Mouse (Mus musculus) liver, postnatal 0 days (tissue): ENCODE data around the gene Jade1. TPM values are rescaled to one million over a fixed set of nuclear protein-coding genes. Genes with fewer than 3 reads are reported as not detected.
A peak's percentile ranks its signal among the peaks of the same experiment; 100 is the strongest.

Experiments used
- ATAC-seq: fragments of 200-750 bp; cut with Nextera tagmentation; 2 replicates; pipeline ENCODE4 v1.8.0; 2017; ENCODE audit warnings: mild to moderate bottlenecking, moderate library complexity
- DNase-seq: peaks from one replicate; pipeline ENCODE4 v3.0.0-alpha.2; 2016
- H3K27ac ChIP-seq: fragments of 300-500 bp; sonication (generic); 2 replicates; pipeline ENCODE4 v1.5.1; 2014; ENCODE audit warnings: antibody characterized with exemption, moderate library complexity, mild to moderate bottlenecking, low read depth
- H3K27me3 ChIP-seq: fragments of 300-500 bp; sonication (generic); 2 replicates; pipeline ENCODE4 v1.6.1; 2014; ENCODE audit warnings: low read length, control low read depth, mixed read lengths; ENCODE audit not compliant: insufficient read depth
- H3K36me3 ChIP-seq: fragments of 300-500 bp; sonication (generic); replicated peaks from 2 replicates; pipeline ENCODE4 v1.6.1; 2014; ENCODE audit warnings: mild to moderate bottlenecking, control low read depth, low read length, moderate library complexity, mixed read lengths; ENCODE audit not compliant: insufficient read depth
- H3K4me1 ChIP-seq: fragments of 300-500 bp; sonication (generic); 2 replicates; pipeline ENCODE4 v1.6.1; 2014; ENCODE audit warnings: antibody characterized with exemption, mild to moderate bottlenecking, control low read depth; ENCODE audit not compliant: insufficient read depth
- H3K4me2 ChIP-seq: fragments of 300-500 bp; sonication (generic); 2 replicates; pipeline ENCODE4 v1.6.1; 2014; ENCODE audit warnings: low read depth, mild to moderate bottlenecking, low read length, moderate library complexity, mixed read lengths
- H3K4me3 ChIP-seq: fragments of 300-500 bp; sonication (generic); 2 replicates; pipeline ENCODE4 v1.5.1; 2014; ENCODE audit warnings: low read depth, low read length
- H3K9ac ChIP-seq: fragments of 300-500 bp; sonication (generic); replicated peaks from 2 replicates; pipeline ENCODE4 v1.6.1; 2014; ENCODE audit warnings: mild to moderate bottlenecking, moderate library complexity
- H3K9me3 ChIP-seq: fragments of 300-500 bp; sonication (generic); 2 replicates; pipeline ENCODE4 v1.6.1; 2016; ENCODE audit warnings: mild to moderate bottlenecking, control low read depth, low read length, mixed read lengths
- CTCF ChIP-seq: sonication (generic); IDR thresholded peaks from 2 replicates; pipeline ENCODE4 v1.5.1; 2016; ENCODE audit warnings: antibody characterized with exemption, low read depth
- EP300 ChIP-seq: IDR thresholded peaks from 2 replicates; pipeline ENCODE4 v1.6.1; 2016; ENCODE audit warnings: antibody characterized with exemption, low read depth, mild to moderate bottlenecking
- WGBS: fragments of 180-500 bp; shearing (Covaris S2); extraction: QIAGEN DNeasy Blood & Tissue Kit; methylation state at CpG from one replicate; pipeline ENCODE4 v1.1.7; 2014; ENCODE audit not compliant: insufficient replicate concordance; 5-methylcytosine and 5-hydroxymethylcytosine counted together
- polyA plus RNA-seq: library from polyadenylated mRNA; unstranded; fragments of >200 nt; fragmentation: Nextera tagmentation; extraction: Ambion mirVana; gene quantifications from 2 replicates; pipeline ENCODE4 v1.2.1, GENCODE M21; 2015

Jade1 gene
- polyA plus RNA-seq, 1 experiment from 2014 or later: 7.2 TPM

DNA sequence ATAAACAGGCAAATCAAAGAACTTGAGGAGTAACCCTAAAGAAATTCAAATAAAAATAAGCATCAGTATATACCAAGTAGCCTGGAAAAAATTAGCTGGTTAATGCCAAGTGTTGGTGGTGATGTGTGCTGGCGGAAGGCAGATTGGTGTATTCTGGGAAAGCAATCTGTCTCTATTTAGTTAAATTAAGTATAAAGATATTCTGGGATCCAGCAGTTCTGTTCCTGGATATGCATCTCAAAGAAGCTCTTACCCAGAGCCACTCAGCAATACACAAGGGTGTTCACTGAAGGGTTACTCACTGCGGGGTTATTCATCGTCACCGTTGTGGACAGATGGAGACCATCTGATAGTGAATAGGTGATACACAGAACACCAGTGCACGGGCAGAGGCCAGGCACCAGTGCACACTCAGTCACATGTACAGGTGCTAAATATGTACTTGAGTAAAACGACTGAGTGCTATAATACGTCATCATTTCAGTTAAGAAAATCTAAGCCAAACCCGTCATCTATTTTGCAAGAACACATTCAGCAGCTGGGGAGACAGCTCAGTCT is 38.5 kb upstream of the Jade1 start:
- 0 out of 2 replicates have a peak, but pooled peaks cover 6% of the 10 kb centered on the region for H3K4me1 ChIP-seq
- no peak overlapping the region for H3K4me3 ChIP-seq
- H3K9ac ChIP-seq: no peak overlapping the region
- WGBS: 79% methylated on average over 8 of the region's 8 CpGs
- no peak overlapping the region for H3K27ac ChIP-seq
- ATAC-seq (no peak), DNase-seq (no peak)
- no peaks in the 10 kb centered on the region for H3K9me3 ChIP-seq
- H3K36me3 ChIP-seq: no peaks in the 10 kb centered on the region
- H3K27me3 ChIP-seq: no peaks in the 10 kb centered on the region
- TF ChIP-seq EP300 (no peak), CTCF (no peak)
- H3K4me2 ChIP-seq: no peak overlapping the region

DNA sequence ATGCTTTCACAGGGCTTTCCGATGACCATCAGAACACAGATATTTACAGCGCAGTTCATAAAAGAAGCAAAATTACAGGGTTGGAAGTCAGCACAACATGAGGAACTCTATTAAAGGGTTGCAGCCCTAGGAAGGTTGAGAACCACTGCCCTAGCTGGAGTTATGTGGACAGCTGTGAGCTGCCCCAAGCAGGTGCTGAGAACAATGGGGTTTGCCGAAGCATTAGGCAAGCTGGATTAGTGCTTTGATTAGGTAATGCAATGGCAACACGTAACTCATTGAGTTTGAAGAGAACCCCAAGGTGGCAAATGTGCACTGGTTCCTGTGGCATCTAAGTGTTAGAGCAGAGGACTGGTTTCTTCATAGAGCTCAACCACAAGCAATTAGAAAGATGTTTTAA is 34.6 kb upstream of the Jade1 start:
- Histone ChIP-seq H3K27ac (no peak overlapping the region), H3K36me3 (no peaks in the 10 kb centered on the region), H3K4me2 (no peak overlapping the region), H3K4me3 (no peak overlapping the region), H3K9ac (no peak overlapping the region), H3K4me1 (peaks cover 3% of the 10 kb centered on the region; the same call in 1 of the 2 replicates), H3K27me3 (no peaks in the 10 kb centered on the region), H3K9me3 (no peaks in the 10 kb centered on the region)
- no peak for DNase-seq
- ATAC-seq: no peak
- no peak for TF ChIP-seq CTCF
- no peak for TF ChIP-seq EP300
- whole genome bisulfite sequencing: 83% methylated on average over 4 of the region's 4 CpGs

GRCm38 (mm10) chr3:41521733-41522132 is 33.8 kb upstream of the Jade1 start:
- no peak for DNase-seq
- ATAC-seq: no peak
- H3K9me3 ChIP-seq: no peaks in the 10 kb centered on the region
- H3K9ac ChIP-seq: no peak overlapping the region
- H3K27ac ChIP-seq: no peak overlapping the region
- no peak overlapping the region for H3K4me3 ChIP-seq
- H3K36me3 ChIP-seq: no peaks in the 10 kb centered on the region
- peaks cover 3% of the 10 kb centered on the region; the same call in 1 of the 2 replicates for H3K4me1 ChIP-seq
- no peaks in the 10 kb centered on the region for H3K27me3 ChIP-seq
- TF ChIP-seq CTCF (no peak), EP300 (no peak)
- H3K4me2 ChIP-seq: no peak overlapping the region
- 76% methylated on average over 3 of the region's 3 CpGs for WGBS

DNA sequence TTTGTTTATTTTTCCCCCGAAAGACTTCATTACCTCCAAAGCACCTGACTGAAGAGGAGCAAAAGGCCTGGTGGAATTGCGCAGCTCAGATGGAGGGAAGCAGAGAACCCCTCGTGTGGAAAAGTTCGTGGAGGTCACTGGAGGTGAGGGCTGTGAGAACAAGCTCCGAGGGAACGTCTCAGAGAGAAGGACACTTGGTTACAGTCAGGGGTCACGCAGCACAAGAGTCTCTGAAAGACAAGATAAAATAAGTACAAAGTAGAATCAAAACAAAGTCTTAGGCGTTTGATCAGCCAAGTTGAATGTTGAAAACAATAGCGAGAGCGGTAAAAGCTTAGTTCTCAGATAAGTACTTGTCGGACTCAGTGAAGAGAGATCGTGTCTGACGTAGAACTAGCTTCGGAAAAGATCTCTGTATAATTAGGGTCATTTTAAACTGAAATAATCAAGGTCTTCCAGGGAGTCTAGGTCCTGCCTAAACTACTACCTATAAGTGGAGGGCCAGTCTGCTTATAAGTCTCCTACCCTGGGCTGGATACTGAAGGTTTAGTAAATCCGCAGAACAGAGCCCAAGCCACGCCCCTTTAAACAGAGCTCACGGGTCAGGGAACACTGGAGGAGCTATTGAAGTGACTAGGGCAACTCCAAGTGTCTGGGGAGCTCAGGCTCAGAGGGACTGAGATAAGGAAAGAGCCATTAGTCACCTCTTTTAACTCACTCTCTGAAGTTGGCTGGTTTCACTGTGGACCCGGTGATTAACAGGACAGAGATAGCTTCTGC is 33.1 kb upstream of the Jade1 start:
- DNase-seq (no peak), ATAC-seq (no peak)
- H3K9ac ChIP-seq: no peak overlapping the region
- no peak overlapping the region for H3K27ac ChIP-seq
- TF ChIP-seq CTCF: no peak
- no peak for TF ChIP-seq EP300
- 0 out of 2 replicates have a peak overlapping the region, but pooled peaks have one; percentile 8 for H3K4me3 ChIP-seq
- 41% methylated on average over 18 of the region's 18 CpGs for WGBS
- no peaks in the 10 kb centered on the region for H3K9me3 ChIP-seq
- no peaks in the 10 kb centered on the region for H3K36me3 ChIP-seq
- H3K4me2 ChIP-seq: peak overlapping the region; percentile 54
- peaks cover 3% of the 10 kb centered on the region; the same call in 1 of the 2 replicates for H3K4me1 ChIP-seq
- no peaks in the 10 kb centered on the region for H3K27me3 ChIP-seq

- Histone ChIP-seq H3K36me3 (no peaks in the 10 kb centered on the region), H3K4me1 (peaks cover 3% of the 10 kb centered on the region; the same call in 1 of the 2 replicates), H3K9me3 (no peaks in the 10 kb centered on the region), H3K9ac (no peak overlapping the region), H3K4me3 (0 out of 2 replicates have a peak overlapping the region, but pooled peaks have one; percentile 8), H3K4me2 (peak overlapping the region; percentile 54; the same call in 1 of the 2 replicates), H3K27ac (no peak overlapping the region), H3K27me3 (no peaks in the 10 kb centered on the region)
- DNase-seq: no peak
- TF ChIP-seq EP300: no peak
- TF ChIP-seq CTCF: no peak
- 35% methylated on average over 2 of the region's 2 CpGs for WGBS
- no peak for ATAC-seq
Measured at GRCm38 (mm10) chr3:41523006-41523375, 32.5 kb upstream of the Jade1 start.

GRCm38 (mm10) chr3:41523460-41523859 is 32.1 kb upstream of the Jade1 start:
- H3K36me3 ChIP-seq: no peaks in the 10 kb centered on the region
- TF ChIP-seq EP300: no peak
- no peak for TF ChIP-seq CTCF
- H3K4me1 ChIP-seq: peaks cover 3% of the 10 kb centered on the region; the same call in 1 of the 2 replicates
- no peak overlapping the region for H3K27ac ChIP-seq
- ATAC-seq: no peak
- H3K4me2 ChIP-seq: no peak overlapping the region
- H3K9me3 ChIP-seq: no peaks in the 10 kb centered on the region
- WGBS: 73% methylated on average over 4 of the region's 4 CpGs
- no peak overlapping the region for H3K4me3 ChIP-seq
- H3K9ac ChIP-seq: no peak overlapping the region
- H3K27me3 ChIP-seq: no peaks in the 10 kb centered on the region
- no peak for DNase-seq
